Mouse (Mus musculus) G1E (cell line): Measurements from ENCODE around the gene C87436.

Experiments used
- CTCF ChIP-seq: IDR thresholded peaks from 2 replicates; pipeline ENCODE4 v1.5.1; 2012; ENCODE audit warnings: low read depth, low read length, inconsistent platforms, mixed read lengths
- GATA1 ChIP-seq: IDR thresholded peaks from 2 replicates; pipeline ENCODE4 v1.6.1; 2012; ENCODE audit warnings: borderline replicate concordance, low read length, inconsistent platforms, mixed read lengths
- POLR2AphosphoS5 ChIP-seq: IDR thresholded peaks from 2 replicates; pipeline ENCODE4 v1.6.1; 2012; ENCODE audit warnings: low read depth, low read length, inconsistent platforms; ENCODE audit not compliant: insufficient replicate concordance

GRCm38 (mm10) chr6:86418711-86419110 is 19.5 kb upstream of the C87436 start:
- TF ChIP-seq CTCF (no peak), POLR2AphosphoS5 (no peak), GATA1 (no peak)
